Mouse (Mus musculus) MEL (cell line): Measurements from ENCODE around the gene Gm10073. TPM values are rescaled to one million over a fixed set of nuclear protein-coding genes. Genes with fewer than 3 reads are reported as not detected.

ENCODE experiments used
- DNase-seq: peaks from one replicate; pipeline ENCODE4 v3.0.0; 2011; ENCODE audit warnings: low read depth, low spot score
- H3K27ac ChIP-seq: 2 replicates; pipeline ENCODE4 v1.5.1; 2012; ENCODE audit warnings: low read depth, mild to moderate bottlenecking, control low read depth, low read length, moderate library complexity; ENCODE audit not compliant: control insufficient read depth
- H3K27me3 ChIP-seq, 2 experiments: fragments of 150-350 bp in 1 of 2; sonication (generic) in 1 of 2; 2 replicates each; pipeline ENCODE4 v1.6.1; 2012; ENCODE audit warnings: low read length in 2 of 2, mild to moderate bottlenecking in 2 of 2, improper control_type of control experiment in 1 of 2, moderate library complexity in 1 of 2; ENCODE audit not compliant: insufficient read depth in 2 of 2, control insufficient read depth in 1 of 2
- H3K36me3 ChIP-seq, 2 experiments: 2 replicates each; pipeline ENCODE4 v1.6.1; 2012 to 2014; ENCODE audit warnings: low read length in 2 of 2, improper control_type of control experiment in 1 of 2, inconsistent platforms in 1 of 2, mild to moderate bottlenecking in 1 of 2; ENCODE audit not compliant: insufficient read depth in 2 of 2, control insufficient read depth in 1 of 2
- H3K4me1 ChIP-seq, 2 experiments: fragments of 150-350 bp in 1 of 2; sonication (generic) in 1 of 2; 2 replicates each; pipeline ENCODE4 v1.6.1; 2012; ENCODE audit warnings: low read length in 2 of 2, improper control_type of control experiment in 1 of 2, mild to moderate bottlenecking in 1 of 2; ENCODE audit not compliant: insufficient read depth in 2 of 2, control insufficient read depth in 1 of 2
- H3K4me3 ChIP-seq, 2 experiments: fragments of 150-350 bp in 1 of 2; sonication (generic) in 1 of 2; 2 replicates each; pipeline ENCODE4 v1.5.1; 2012; ENCODE audit warnings: low read depth in 2 of 2, low read length in 2 of 2, mild to moderate bottlenecking in 2 of 2, moderate library complexity in 2 of 2, control low read depth in 1 of 2, improper control_type of control experiment in 1 of 2; ENCODE audit not compliant: control insufficient read depth in 1 of 2, insufficient read depth in 1 of 2
- H3K79me2 ChIP-seq: 2 replicates; pipeline ENCODE4 v1.6.1; 2012; ENCODE audit warnings: mild to moderate bottlenecking, low read length, moderate library complexity; ENCODE audit not compliant: control insufficient read depth, poor library complexity, insufficient read depth
- H3K9ac ChIP-seq: 2 replicates; pipeline ENCODE4 v1.6.1; 2012; ENCODE audit warnings: low read depth, mild to moderate bottlenecking, control low read depth, low read length, moderate library complexity; ENCODE audit not compliant: control insufficient read depth, poor library complexity, severe bottlenecking
- H3K9me3 ChIP-seq: fragments of 150-350 bp; sonication (generic); replicated peaks from 2 replicates; pipeline ENCODE4 v1.6.1; 2012; ENCODE audit warnings: mild to moderate bottlenecking, low read length, improper control_type of control experiment, moderate library complexity; ENCODE audit not compliant: insufficient read depth
- BHLHE40 ChIP-seq: IDR thresholded peaks from 2 replicates; pipeline ENCODE4 v1.6.1; 2012; ENCODE audit warnings: low read depth, mild to moderate bottlenecking, inconsistent platforms, low read length, improper control_type of control experiment, borderline replicate concordance
- CHD1 ChIP-seq: IDR thresholded peaks from 2 replicates; pipeline ENCODE4 v1.6.1; 2012; ENCODE audit warnings: low read depth, mild to moderate bottlenecking, inconsistent platforms, low read length, improper control_type of control experiment
- CTCF ChIP-seq, 3 experiments: IDR thresholded peaks in 2 of 3; conservative IDR thresholded peaks in 1 of 3; 2 replicates each; pipeline ENCODE4 v1.5.1; 2011 to 2012; ENCODE audit warnings: low read length in 3 of 3, low read depth in 2 of 3, mild to moderate bottlenecking in 2 of 3, improper control_type of control experiment in 1 of 3, inconsistent platforms in 1 of 3, mixed read lengths in 1 of 3, moderate library complexity in 1 of 3; ENCODE audit not compliant: control insufficient read depth in 1 of 3, insufficient read depth in 1 of 3, poor library complexity in 1 of 3, severe bottlenecking in 1 of 3
- E2F4 ChIP-seq: IDR thresholded peaks from 2 replicates; pipeline ENCODE4 v1.6.1; 2011; ENCODE audit warnings: low read depth, low read length, improper control_type of control experiment, borderline replicate concordance
- ETS1 ChIP-seq: IDR thresholded peaks from 2 replicates; pipeline ENCODE4 v1.6.1; 2012; ENCODE audit warnings: low read depth, mild to moderate bottlenecking, inconsistent platforms, low read length, improper control_type of control experiment, moderate library complexity
- GATA1 ChIP-seq: IDR thresholded peaks from 2 replicates; pipeline ENCODE4 v1.6.1; 2011; ENCODE audit warnings: low read depth, low read length, improper control_type of control experiment
- HCFC1 ChIP-seq: IDR thresholded peaks from 2 replicates; pipeline ENCODE4 v1.6.1; 2012; ENCODE audit warnings: low read depth, mild to moderate bottlenecking, inconsistent platforms, low read length, improper control_type of control experiment, moderate library complexity
- MAZ ChIP-seq: IDR thresholded peaks from 2 replicates; pipeline ENCODE4 v1.6.1; 2012; ENCODE audit warnings: low read depth, mild to moderate bottlenecking, inconsistent platforms, low read length, improper control_type of control experiment
- MEF2A ChIP-seq: IDR thresholded peaks from 2 replicates; pipeline ENCODE4 v1.6.1; 2014; ENCODE audit warnings: low read depth, mild to moderate bottlenecking, inconsistent platforms, low read length, improper control_type of control experiment; ENCODE audit not compliant: poor library complexity, insufficient replicate concordance, severe bottlenecking; ENCODE audit errors: extremely low read depth
- NRF1 ChIP-seq: IDR thresholded peaks from 2 replicates; pipeline ENCODE4 v1.6.1; 2014; ENCODE audit warnings: low read depth, mild to moderate bottlenecking, inconsistent platforms, low read length, improper control_type of control experiment, moderate library complexity; ENCODE audit not compliant: poor library complexity, insufficient read depth, severe bottlenecking
- POLR2A ChIP-seq, 2 experiments: IDR thresholded peaks; 2 replicates each; pipeline ENCODE4 v1.6.1; 2011 to 2012; ENCODE audit warnings: low read length in 2 of 2, mild to moderate bottlenecking in 2 of 2, control low read depth in 1 of 2, improper control_type of control experiment in 1 of 2, low read depth in 1 of 2, moderate library complexity in 1 of 2; ENCODE audit not compliant: control insufficient read depth in 1 of 2, insufficient read depth in 1 of 2, poor library complexity in 1 of 2
- SMC3 ChIP-seq: IDR thresholded peaks from 2 replicates; pipeline ENCODE4 v1.6.1; 2011; ENCODE audit warnings: low read depth, low read length, improper control_type of control experiment
- TCF12 ChIP-seq: IDR thresholded peaks from 2 replicates; pipeline ENCODE4 v1.6.1; 2014; ENCODE audit warnings: low read depth, mild to moderate bottlenecking, inconsistent platforms, low read length, improper control_type of control experiment, moderate library complexity
- USF2 ChIP-seq, 2 experiments: IDR thresholded peaks; 2 replicates each; pipeline ENCODE4 v1.6.1; 2011 to 2012; ENCODE audit warnings: improper control_type of control experiment in 2 of 2, low read length in 2 of 2, borderline replicate concordance in 1 of 2, inconsistent platforms in 1 of 2, low read depth in 1 of 2, mild to moderate bottlenecking in 1 of 2; ENCODE audit not compliant: insufficient read depth in 1 of 2
- ZKSCAN1 ChIP-seq: IDR thresholded peaks from 2 replicates; pipeline ENCODE4 v1.6.1; 2012; ENCODE audit warnings: low read depth, mild to moderate bottlenecking, inconsistent platforms, low read length, improper control_type of control experiment, moderate library complexity
- ZMIZ1 ChIP-seq: IDR thresholded peaks from 2 replicates; pipeline ENCODE4 v1.6.1; 2012; ENCODE audit warnings: low read depth, mild to moderate bottlenecking, inconsistent platforms, low read length, improper control_type of control experiment, moderate library complexity
- ZNF384 ChIP-seq: IDR thresholded peaks from 2 replicates; pipeline ENCODE4 v1.6.1; 2012; ENCODE audit warnings: low read depth, mild to moderate bottlenecking, inconsistent platforms, low read length, improper control_type of control experiment
- polyA plus RNA-seq, 2 experiments: library from polyadenylated mRNA; stranded (reverse) in 1 of 2; unstranded in 1 of 2; fragments of >175 nt in 1 of 2; fragments of >200 nt in 1 of 2; gene quantifications; 2 replicates each; pipeline versions ENCODE4 v1.2.1 to v1.2.4; 2012; ENCODE audit warnings: low replicate concordance in 2 of 2, low read depth in 1 of 2; ENCODE audit not compliant: insufficient read length in 2 of 2, insufficient read depth in 1 of 2, missing spikeins in 1 of 2
- total RNA-seq: library from RNA; depleted of rRNA; stranded (reverse); fragments of 300-350 nt; gene quantifications from 2 replicates; pipeline ENCODE4 v1.2.3, GENCODE M21; 2012

Gm10073 gene
- total and polyA plus RNA-seq, 3 experiments: 71.2 to 188 TPM; not detected in 1

- no peak within 1 kb of the TSS for H3K9ac ChIP-seq
- DNase-seq: no peak
- peaks cover 0 to 7% of the 10 kb centered on the region in 2 experiments; a peak in 2 of 4 replicates for H3K27me3 ChIP-seq
- peak in 1 of 2 experiments; percentile 35; a peak in 1 of 4 replicates for TF ChIP-seq POLR2A (IDR thresholded peaks at IDR 0.05; ENCODE audit: control insufficient read depth in 1 of 2, insufficient read depth in 1 of 2, low read depth in 1 of 2, low read length in 2 of 2, poor library complexity in 1 of 2)
- no peak for TF ChIP-seq ZKSCAN1
- no peak for TF ChIP-seq TCF12
- H3K9me3 ChIP-seq: no peaks in the 10 kb centered on the region
- no peaks in the 10 kb centered on the region for H3K79me2 ChIP-seq
- H3K4me1 ChIP-seq: no peaks in the 10 kb centered on the region
- no peak within 1 kb of the TSS for H3K4me3 ChIP-seq
- no peaks in the 10 kb centered on the region for H3K36me3 ChIP-seq
- H3K27ac ChIP-seq: no peak within 1 kb of the TSS
Measured at GRCm38 (mm10) chr8:106603131-106603819, 30.0 kb upstream of the Gm10073 start, which contains the start of gene Cdh1. Gene Cdh1, plus strand, starts transcription at chr8:106603351.

- H3K79me2 ChIP-seq: no peaks in the 10 kb centered on the region
- H3K4me3 ChIP-seq: no peak overlapping the region
- H3K9me3 ChIP-seq: no peaks in the 10 kb centered on the region
- no peaks in the 10 kb centered on the region for H3K36me3 ChIP-seq
- no peak for DNase-seq
- no peak overlapping the region for H3K27ac ChIP-seq
- no peaks in the 10 kb centered on the region for H3K4me1 ChIP-seq
- TF ChIP-seq E2F4 (no peak), MEF2A (no peak), USF2 (IDR thresholded peaks at IDR 0.05; ENCODE audit: borderline replicate concordance in 1 of 2, insufficient read depth in 1 of 2, low read depth in 1 of 2, low read length in 2 of 2) (no peak), CTCF (IDR thresholded peaks at IDR 0.05 in 2 of 3, conservative IDR thresholded peaks at IDR 0.05 in 1 of 3; ENCODE audit: control insufficient read depth in 1 of 3, insufficient read depth in 1 of 3, low read depth in 2 of 3, low read length in 3 of 3, poor library complexity in 1 of 3, severe bottlenecking in 1 of 3) (no peak), ZMIZ1 (no peak), NRF1 (no peak), ETS1 (no peak), ZNF384 (no peak), HCFC1 (no peak), GATA1 (no peak), MAZ (no peak), CHD1 (no peak), SMC3 (no peak), BHLHE40 (no peak), POLR2A (IDR thresholded peaks at IDR 0.05; ENCODE audit: control insufficient read depth in 1 of 2, insufficient read depth in 1 of 2, low read depth in 1 of 2, low read length in 2 of 2, poor library complexity in 1 of 2) (no peak)
- H3K9ac ChIP-seq: no peak overlapping the region
- H3K27me3 ChIP-seq: peaks cover 0 to 3% of the 10 kb centered on the region in 2 experiments; a peak in 1 of 4 replicates
Measured at GRCm38 (mm10) chr8:106599265-106599979, 26.2 kb upstream of the Gm10073 start.
